Mouse (Mus musculus) 416B (cell line): ENCODE results near the gene Tdpoz3.
A peak's percentile ranks its signal among the peaks of the same experiment; 100 is the strongest.
"Not testable (repeated sequence)": the region's sequence is repeated elsewhere in the genome, so short reads cannot be mapped to it uniquely, and the experiment has no call there.

ENCODE experiments used
- DNase-seq: peaks from one replicate; pipeline ENCODE4 v3.0.0; 2011; ENCODE audit warnings: low read depth

The Tdpoz3 gene

DNA sequence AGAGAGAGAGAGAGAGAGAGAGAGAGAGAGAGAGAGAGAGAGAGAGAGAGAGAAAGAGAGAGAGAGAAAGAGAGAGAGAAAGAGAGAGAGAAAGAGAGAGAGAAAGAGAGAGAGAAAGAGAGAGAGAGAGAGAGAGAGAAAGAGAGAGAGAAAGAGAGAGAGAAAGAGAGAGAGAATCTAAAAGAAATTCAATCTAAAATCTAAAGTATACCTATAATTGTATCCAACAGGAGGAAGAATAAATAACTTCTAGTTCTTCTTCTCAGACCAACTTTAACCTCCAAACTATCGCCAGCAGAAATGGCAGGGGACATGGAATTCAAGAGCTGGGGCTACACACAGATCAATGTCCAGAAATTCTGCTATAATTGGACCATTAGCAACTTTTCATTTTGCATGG, at the start of gene Tdpoz3:
Gene Tdpoz3 (plus strand): TSS at position 301 of the 400 bp plus-strand sequence.
- not testable (repeated sequence) for DNase-seq

DNA sequence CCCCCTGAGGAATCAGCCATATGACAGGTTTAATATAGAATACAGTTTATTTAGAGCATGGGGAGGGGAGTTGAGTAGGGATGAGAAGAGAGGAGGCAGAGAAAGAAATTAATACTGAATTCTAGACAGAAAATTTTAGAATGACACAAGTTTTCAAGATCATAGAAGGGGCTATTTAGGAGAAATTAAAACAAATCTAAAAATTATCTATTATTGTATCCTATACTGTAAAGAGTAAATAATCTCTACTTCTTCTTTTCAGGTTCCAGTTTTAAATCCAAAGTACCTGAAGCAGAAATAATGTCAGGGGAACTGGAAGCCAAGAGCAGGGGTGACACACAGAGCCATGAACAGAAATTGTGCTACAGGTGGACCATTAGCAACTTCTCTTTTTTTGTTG, 29.7 kb upstream of the Tdpoz3 start, which contains the start of gene Tdpoz4:
Gene Tdpoz4 (plus strand): TSS at position 301 of the 400 bp plus-strand sequence.
- DNase-seq = not testable (repeated sequence)

DNA sequence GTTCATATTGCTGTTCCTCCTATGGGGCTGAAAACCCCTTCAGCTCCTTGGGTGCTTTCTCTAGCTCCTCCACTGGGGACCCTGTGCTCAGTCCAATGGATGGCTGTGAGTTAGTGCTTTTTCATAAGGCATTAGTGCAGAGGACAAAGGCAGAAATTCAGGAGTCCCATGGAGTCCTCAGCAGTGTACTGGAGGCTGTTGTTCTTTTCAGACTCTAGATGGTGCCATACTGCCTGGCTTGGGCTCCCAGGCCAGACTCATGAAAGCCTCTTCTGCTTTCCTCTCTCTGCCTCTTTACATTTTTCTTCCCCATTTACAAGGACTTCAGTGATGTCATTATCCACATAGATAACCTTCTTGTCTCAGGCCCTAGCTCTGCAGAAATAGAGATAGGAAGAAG, 12.5 kb upstream of the Tdpoz3 start:
- DNase-seq = peak; percentile 60

DNA sequence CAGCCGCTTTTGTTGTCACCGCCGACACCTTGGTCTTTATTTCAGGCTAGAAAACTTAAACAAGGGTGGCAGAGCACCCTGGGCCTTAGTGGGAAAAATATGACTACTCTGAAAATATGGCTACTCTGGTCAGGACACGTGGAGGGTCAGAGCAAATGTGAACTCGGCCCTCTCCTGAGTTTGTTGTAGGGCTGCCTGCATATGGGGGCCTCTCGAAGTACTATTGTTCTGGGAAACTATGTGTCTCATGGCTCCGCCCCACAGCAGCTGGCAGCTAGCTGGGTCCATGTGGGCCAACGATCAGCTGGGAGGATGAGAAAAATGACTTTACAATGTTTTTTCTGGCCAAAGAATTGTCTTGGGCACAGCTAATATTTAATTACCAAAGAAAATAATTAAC, 33.1 kb downstream of the Tdpoz3 start:
- DNase-seq = not testable (repeated sequence)

DNA sequence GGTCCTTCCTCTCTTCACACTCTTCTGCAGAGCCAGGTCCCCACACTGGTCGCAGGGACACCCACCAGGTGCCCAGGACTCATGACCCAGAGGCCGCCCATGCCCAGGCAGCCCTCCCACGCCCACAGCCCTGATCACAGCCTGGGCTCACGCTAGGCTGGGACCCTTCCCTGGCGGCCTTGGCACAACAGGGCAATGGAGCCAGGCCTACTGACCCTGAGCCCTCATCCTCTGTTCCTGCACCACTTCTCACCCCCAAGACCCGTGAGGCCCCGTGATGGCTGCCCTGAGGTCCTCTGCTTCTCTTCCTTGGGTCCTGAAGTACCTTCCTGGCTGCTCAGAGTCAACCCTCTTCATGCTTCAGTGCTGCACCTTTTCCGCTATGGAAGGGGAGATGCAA, 44.8 kb downstream of the Tdpoz3 start:
- not testable (repeated sequence) for DNase-seq
